Mouse (Mus musculus): ENCODE measurements around the gene Arhgef17. TPM values are rescaled to one million over a fixed set of nuclear protein-coding genes. Genes with fewer than 3 reads are reported as not detected.

The Arhgef17 gene
- polyA plus RNA-seq, 1 experiment = 71.4 TPM

DNA sequence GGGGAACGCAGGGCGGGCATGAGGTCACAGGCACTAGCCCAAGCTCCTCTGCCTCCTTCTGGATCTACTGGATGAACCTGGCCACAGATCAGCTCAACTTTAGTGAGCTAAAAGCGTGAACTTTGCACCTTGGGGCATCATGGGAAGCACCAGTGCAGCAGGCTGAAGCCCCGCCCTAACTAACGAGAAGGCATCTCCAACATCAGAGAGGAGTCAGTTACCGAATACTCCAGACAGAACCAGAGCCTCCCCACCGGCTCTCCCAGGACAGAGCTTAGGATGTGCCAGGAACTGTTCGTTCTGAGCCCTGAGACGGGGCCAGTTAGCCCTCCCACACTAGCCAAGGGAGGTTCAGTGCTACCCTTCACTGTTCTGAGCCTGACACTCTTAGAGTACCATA lies 35.9 kb upstream of the Arhgef17 start:
- 68% methylated on average over 9 of the region's 9 CpGs for WGBS
- Histone ChIP-seq H3K27ac (ENCODE audit: insufficient read depth, low read length) (no peak overlapping the region), H3K4me3 (replicated peaks; ENCODE audit: insufficient read depth, low read depth, low read length) (no peak overlapping the region), H3K27me3 (ENCODE audit: control insufficient read depth, insufficient read depth, low read length) (no peaks in the 10 kb centered on the region), H3K4me1 (ENCODE audit: control insufficient read depth, insufficient read depth, low read length) (no peaks in the 10 kb centered on the region)
- TF ChIP-seq CTCF (IDR thresholded peaks at IDR 0.05; ENCODE audit: borderline replicate concordance, insufficient read depth, low read depth, low read length) (no peak), POLR2A (IDR thresholded peaks at IDR 0.05; ENCODE audit: borderline replicate concordance, insufficient read depth, low read length) (no peak)
- DNase-seq = no peak

DNA sequence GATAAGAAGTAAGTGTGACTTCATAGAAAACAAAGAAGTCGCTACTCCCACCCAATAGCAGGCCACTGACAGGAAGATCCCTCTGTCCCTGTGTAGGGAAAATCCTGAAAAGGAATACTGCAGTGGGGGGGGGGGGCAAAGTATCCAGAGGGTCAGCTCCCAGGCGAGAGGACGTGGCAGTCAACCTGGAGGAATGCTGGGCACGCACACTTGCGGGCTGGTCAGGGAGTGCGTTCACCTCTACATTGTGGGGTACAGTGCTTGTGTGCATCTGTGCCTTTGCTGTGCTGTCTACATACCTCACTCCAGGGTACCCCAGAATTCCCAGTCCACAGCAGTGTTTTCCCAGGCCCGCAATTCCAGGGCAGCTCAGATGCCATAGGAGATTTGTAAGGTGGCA lies 34.1 kb upstream of the Arhgef17 start:
- TF ChIP-seq POLR2A (IDR thresholded peaks at IDR 0.05; ENCODE audit: borderline replicate concordance, insufficient read depth, low read length) (no peak), CTCF (IDR thresholded peaks at IDR 0.05; ENCODE audit: borderline replicate concordance, insufficient read depth, low read depth, low read length) (no peak)
- DNase-seq = no peak
- 91% methylated on average over 7 of the region's 7 CpGs for WGBS
- Histone ChIP-seq H3K27ac (ENCODE audit: insufficient read depth, low read length) (no peak overlapping the region), H3K4me1 (ENCODE audit: control insufficient read depth, insufficient read depth, low read length) (no peaks in the 10 kb centered on the region), H3K27me3 (ENCODE audit: control insufficient read depth, insufficient read depth, low read length) (no peaks in the 10 kb centered on the region), H3K4me3 (replicated peaks; ENCODE audit: insufficient read depth, low read depth, low read length) (no peak overlapping the region)

DNA sequence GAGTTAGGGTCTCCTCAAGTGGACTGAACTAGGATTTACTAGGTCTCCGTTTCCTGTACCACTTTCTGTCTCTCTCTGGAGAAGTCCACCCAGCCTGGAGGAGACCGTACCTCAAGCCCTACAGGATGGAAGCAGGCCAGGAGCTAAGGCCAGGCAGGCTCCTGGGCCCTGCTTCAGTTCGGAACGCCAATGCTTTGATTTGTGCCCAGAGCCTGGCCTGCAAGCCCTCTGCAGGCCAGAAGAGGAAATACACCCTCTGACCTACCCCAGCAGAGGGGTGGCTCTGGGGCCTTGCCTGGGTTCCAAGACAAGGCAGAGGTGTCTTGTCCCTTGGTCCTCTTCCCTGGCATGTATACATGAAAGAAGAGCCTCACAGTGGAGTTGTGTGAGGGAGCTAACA lies 33.2 kb upstream of the Arhgef17 start:
- no peaks in the 10 kb centered on the region for H3K27me3 ChIP-seq (ENCODE audit: control insufficient read depth, insufficient read depth, low read length)
- WGBS = 17% methylated on average over 4 of the region's 4 CpGs
- TF ChIP-seq POLR2A (IDR thresholded peaks at IDR 0.05; ENCODE audit: borderline replicate concordance, insufficient read depth, low read length) (no peak), CTCF (IDR thresholded peaks at IDR 0.05; ENCODE audit: borderline replicate concordance, insufficient read depth, low read depth, low read length) (peak; percentile 80)
- H3K27ac ChIP-seq (ENCODE audit: insufficient read depth, low read length) = no peak overlapping the region
- peak; percentile 34 to 37 for DNase-seq
- no peaks in the 10 kb centered on the region for H3K4me1 ChIP-seq (ENCODE audit: control insufficient read depth, insufficient read depth, low read length)
- H3K4me3 ChIP-seq (replicated peaks; ENCODE audit: insufficient read depth, low read depth, low read length) = no peak overlapping the region

- Histone ChIP-seq H3K4me3 (replicated peaks; ENCODE audit: insufficient read depth, low read depth, low read length) (no peak overlapping the region), H3K4me1 (ENCODE audit: control insufficient read depth, insufficient read depth, low read length) (no peaks in the 10 kb centered on the region), H3K27ac (ENCODE audit: insufficient read depth, low read length) (no peak overlapping the region), H3K27me3 (ENCODE audit: control insufficient read depth, insufficient read depth, low read length) (no peaks in the 10 kb centered on the region)
- TF ChIP-seq POLR2A (IDR thresholded peaks at IDR 0.05; ENCODE audit: borderline replicate concordance, insufficient read depth, low read length) = no peak
- no peak for TF ChIP-seq CTCF (IDR thresholded peaks at IDR 0.05; ENCODE audit: borderline replicate concordance, insufficient read depth, low read depth, low read length)
- WGBS = 96% methylated on average over 6 of the region's 6 CpGs
- DNase-seq = no peak
These were observed 32.3 kb upstream of the Arhgef17 start for GRCm38 (mm10) chr7:100964242-100964641.

GRCm38 (mm10) chr7:100963381-100963780 lies 31.5 kb upstream of the Arhgef17 start:
- Histone ChIP-seq H3K27me3 (ENCODE audit: control insufficient read depth, insufficient read depth, low read length) (no peaks in the 10 kb centered on the region), H3K27ac (ENCODE audit: insufficient read depth, low read length) (no peak overlapping the region), H3K4me1 (ENCODE audit: control insufficient read depth, insufficient read depth, low read length) (no peaks in the 10 kb centered on the region), H3K4me3 (replicated peaks; ENCODE audit: insufficient read depth, low read depth, low read length) (no peak overlapping the region)
- TF ChIP-seq POLR2A (IDR thresholded peaks at IDR 0.05; ENCODE audit: borderline replicate concordance, insufficient read depth, low read length) (no peak), CTCF (IDR thresholded peaks at IDR 0.05; ENCODE audit: borderline replicate concordance, insufficient read depth, low read depth, low read length) (no peak)
- no peak for DNase-seq
- WGBS = 82% methylated on average over 8 of the region's 8 CpGs

DNA sequence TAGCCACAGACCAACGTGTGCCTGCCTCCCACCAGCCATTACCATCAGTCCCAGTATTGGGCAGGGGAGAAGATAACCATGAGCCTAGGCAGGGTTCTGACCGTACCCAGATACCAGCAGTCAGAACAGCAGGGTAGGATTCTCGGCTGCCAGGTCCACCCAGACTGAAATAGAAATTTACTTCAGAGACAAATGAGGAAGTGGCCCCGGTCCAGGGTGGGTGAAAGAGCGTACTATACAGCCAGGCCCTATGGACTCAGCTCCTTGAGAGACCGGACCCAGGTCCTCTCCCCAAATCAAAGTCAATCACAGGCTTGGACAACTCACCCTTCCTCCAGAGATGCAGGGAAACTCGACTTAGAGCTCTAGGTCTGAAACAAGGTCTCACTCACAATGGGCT lies 29.2 kb upstream of the Arhgef17 start:
- no peak for DNase-seq
- Histone ChIP-seq H3K27ac (ENCODE audit: insufficient read depth, low read length) (no peak overlapping the region), H3K4me3 (replicated peaks; ENCODE audit: insufficient read depth, low read depth, low read length) (no peak overlapping the region), H3K4me1 (ENCODE audit: control insufficient read depth, insufficient read depth, low read length) (no peaks in the 10 kb centered on the region), H3K27me3 (ENCODE audit: control insufficient read depth, insufficient read depth, low read length) (no peaks in the 10 kb centered on the region)
- TF ChIP-seq POLR2A (IDR thresholded peaks at IDR 0.05; ENCODE audit: borderline replicate concordance, insufficient read depth, low read length) (no peak), CTCF (IDR thresholded peaks at IDR 0.05; ENCODE audit: borderline replicate concordance, insufficient read depth, low read depth, low read length) (no peak)
- WGBS = 46% methylated on average over 7 of the region's 7 CpGs

DNA sequence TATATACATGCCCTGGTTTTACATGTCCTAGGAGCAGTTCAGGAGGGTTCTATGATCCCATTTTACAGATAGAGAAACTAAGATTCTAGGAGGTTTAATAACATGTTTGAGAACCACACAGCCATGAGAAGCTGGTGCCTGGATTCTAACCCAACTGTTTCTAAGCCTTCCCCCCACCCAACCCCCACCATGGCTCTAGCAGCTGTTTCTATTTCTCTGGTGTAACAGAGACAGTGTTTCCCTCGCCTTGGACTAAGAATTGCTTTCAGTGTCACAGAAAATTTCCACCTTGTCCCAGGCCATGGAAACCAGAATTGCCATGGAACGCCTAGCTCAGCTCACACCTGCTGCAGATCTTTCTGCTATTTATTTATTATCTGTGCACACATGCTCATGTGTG lies 28.6 kb upstream of the Arhgef17 start:
- TF ChIP-seq CTCF (IDR thresholded peaks at IDR 0.05; ENCODE audit: borderline replicate concordance, insufficient read depth, low read depth, low read length) (no peak), POLR2A (IDR thresholded peaks at IDR 0.05; ENCODE audit: borderline replicate concordance, insufficient read depth, low read length) (no peak)
- Histone ChIP-seq H3K27ac (ENCODE audit: insufficient read depth, low read length) (no peak overlapping the region), H3K4me3 (replicated peaks; ENCODE audit: insufficient read depth, low read depth, low read length) (no peak overlapping the region), H3K4me1 (ENCODE audit: control insufficient read depth, insufficient read depth, low read length) (no peaks in the 10 kb centered on the region), H3K27me3 (ENCODE audit: control insufficient read depth, insufficient read depth, low read length) (no peaks in the 10 kb centered on the region)
- whole genome bisulfite sequencing = 87% methylated on average over 2 of the region's 2 CpGs
- DNase-seq = no peak

DNA sequence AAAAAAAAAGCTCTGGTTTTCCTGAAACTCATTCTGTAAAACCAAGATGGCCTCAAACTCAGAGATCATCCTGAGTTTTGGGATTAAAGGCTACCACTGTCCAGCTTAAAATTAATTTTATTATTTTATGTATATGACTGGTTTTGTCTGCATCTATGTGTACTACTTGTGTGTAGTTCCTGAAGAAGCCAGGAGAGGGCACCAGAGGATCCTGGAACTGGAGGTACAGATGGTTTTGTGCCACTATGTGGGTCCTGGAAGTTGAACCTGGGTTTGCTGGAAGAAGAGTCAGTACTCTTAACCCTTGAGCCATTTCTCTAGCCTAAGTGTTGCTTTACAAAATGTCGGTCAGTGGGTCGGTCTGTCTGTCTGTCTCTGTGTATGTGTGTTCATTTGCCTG lies 26.5 kb upstream of the Arhgef17 start:
- no peak overlapping the region for H3K4me3 ChIP-seq (replicated peaks; ENCODE audit: insufficient read depth, low read depth, low read length)
- H3K27ac ChIP-seq (ENCODE audit: insufficient read depth, low read length) = no peak overlapping the region
- H3K4me1 ChIP-seq (ENCODE audit: control insufficient read depth, insufficient read depth, low read length) = no peaks in the 10 kb centered on the region
- TF ChIP-seq CTCF (IDR thresholded peaks at IDR 0.05; ENCODE audit: borderline replicate concordance, insufficient read depth, low read depth, low read length) = no peak
- no peak for TF ChIP-seq POLR2A (IDR thresholded peaks at IDR 0.05; ENCODE audit: borderline replicate concordance, insufficient read depth, low read length)
- 93% methylated on average over 2 of the region's 2 CpGs for WGBS
- H3K27me3 ChIP-seq (ENCODE audit: control insufficient read depth, insufficient read depth, low read length) = no peaks in the 10 kb centered on the region
- no peak for DNase-seq

All from cerebellum, adult 2 months (tissue).